Mouse (Mus musculus) ES-E14 (cell line): ENCODE measurements around the gene Rpsa. TPM values are rescaled to one million over a fixed set of nuclear protein-coding genes. Genes with fewer than 3 reads are reported as not detected.

ENCODE experiments used
- DNase-seq: peaks from one replicate; pipeline ENCODE4 v3.0.0-alpha.2; 2013; ENCODE audit warnings: low read depth, low spot score
- H3K27ac ChIP-seq: 2 replicates; pipeline ENCODE4 v1.5.1; 2012; ENCODE audit warnings: low read depth, mild to moderate bottlenecking, low read length, moderate library complexity, mixed read lengths; ENCODE audit not compliant: poor library complexity, insufficient read depth, severe bottlenecking
- H3K36me3 ChIP-seq: 2 replicates; pipeline ENCODE4 v1.6.1; 2012; ENCODE audit warnings: mild to moderate bottlenecking, low read length, moderate library complexity, mixed read lengths; ENCODE audit not compliant: control insufficient read depth, poor library complexity, insufficient read depth, severe bottlenecking
- H3K4me1 ChIP-seq, 2 experiments: fragments of 150-350 bp in 1 of 2; sonication (generic) in 1 of 2; 2 replicates each; pipeline ENCODE4 v1.6.1; 2012; ENCODE audit warnings: low read length in 2 of 2, mild to moderate bottlenecking in 1 of 2, mixed read lengths in 1 of 2; ENCODE audit not compliant: control insufficient read depth in 2 of 2, insufficient read depth in 2 of 2, poor library complexity in 1 of 2
- H3K4me3 ChIP-seq, 2 experiments: fragments of 150-350 bp in 1 of 2; sonication (generic) in 1 of 2; 2 replicates each; pipeline ENCODE4 v1.5.1; 2012; ENCODE audit warnings: low read length in 2 of 2, low read depth in 1 of 2, mild to moderate bottlenecking in 1 of 2, mixed read lengths in 1 of 2; ENCODE audit not compliant: insufficient read depth in 1 of 2, poor library complexity in 1 of 2, severe bottlenecking in 1 of 2
- H3K9ac ChIP-seq: 2 replicates; pipeline ENCODE4 v1.6.1; 2012; ENCODE audit warnings: low read depth, mild to moderate bottlenecking, low read length, mixed read lengths; ENCODE audit not compliant: poor library complexity, insufficient read depth, severe bottlenecking
- H3K9me3 ChIP-seq: fragments of 150-350 bp; sonication (generic); 2 replicates; pipeline ENCODE4 v1.6.1; 2012; ENCODE audit warnings: low read depth, mild to moderate bottlenecking, low read length; ENCODE audit not compliant: control insufficient read depth, insufficient read depth
- CHD2 ChIP-seq: IDR thresholded peaks from 2 replicates; pipeline ENCODE4 v1.6.1; 2014; ENCODE audit warnings: mild to moderate bottlenecking, low read depth, low read length, inconsistent platforms
- HCFC1 ChIP-seq: IDR thresholded peaks from 2 replicates; pipeline ENCODE4 v1.6.1; 2012; ENCODE audit warnings: low read length, inconsistent platforms, borderline replicate concordance; ENCODE audit not compliant: insufficient read depth
- MAFK ChIP-seq: IDR thresholded peaks from 2 replicates; pipeline ENCODE4 v1.6.1; 2014; ENCODE audit warnings: mild to moderate bottlenecking, low read depth, low read length, inconsistent platforms; ENCODE audit not compliant: insufficient read depth
- ZC3H11A ChIP-seq: IDR thresholded peaks from 2 replicates; pipeline ENCODE4 v1.6.1; 2012; ENCODE audit warnings: low read depth, mild to moderate bottlenecking, inconsistent platforms, low read length, borderline replicate concordance
- ZNF384 ChIP-seq: IDR thresholded peaks from 2 replicates; pipeline ENCODE4 v1.6.1; 2012; ENCODE audit warnings: low read depth, low read length, inconsistent platforms
- in situ Hi-C, 2 experiments: fragments of 600-800 bp; cut with MboI; formaldehyde crosslinking; loops; one replicate each; pipeline ENCODE4 v1.15.1; 2025; ENCODE audit warnings: low sequenced_read_pairs in 2 of 2, inconsistent platforms in 1 of 2; ENCODE audit not compliant: unreplicated experiment in 2 of 2
- total RNA-seq: library from RNA; depleted of rRNA; stranded (reverse); fragments of 300-350 nt; gene quantifications from 2 replicates; pipeline ENCODE4 v1.2.3, GENCODE M21; 2012

Rpsa gene
- total RNA-seq, 1 experiment = 2,665 TPM

DNA sequence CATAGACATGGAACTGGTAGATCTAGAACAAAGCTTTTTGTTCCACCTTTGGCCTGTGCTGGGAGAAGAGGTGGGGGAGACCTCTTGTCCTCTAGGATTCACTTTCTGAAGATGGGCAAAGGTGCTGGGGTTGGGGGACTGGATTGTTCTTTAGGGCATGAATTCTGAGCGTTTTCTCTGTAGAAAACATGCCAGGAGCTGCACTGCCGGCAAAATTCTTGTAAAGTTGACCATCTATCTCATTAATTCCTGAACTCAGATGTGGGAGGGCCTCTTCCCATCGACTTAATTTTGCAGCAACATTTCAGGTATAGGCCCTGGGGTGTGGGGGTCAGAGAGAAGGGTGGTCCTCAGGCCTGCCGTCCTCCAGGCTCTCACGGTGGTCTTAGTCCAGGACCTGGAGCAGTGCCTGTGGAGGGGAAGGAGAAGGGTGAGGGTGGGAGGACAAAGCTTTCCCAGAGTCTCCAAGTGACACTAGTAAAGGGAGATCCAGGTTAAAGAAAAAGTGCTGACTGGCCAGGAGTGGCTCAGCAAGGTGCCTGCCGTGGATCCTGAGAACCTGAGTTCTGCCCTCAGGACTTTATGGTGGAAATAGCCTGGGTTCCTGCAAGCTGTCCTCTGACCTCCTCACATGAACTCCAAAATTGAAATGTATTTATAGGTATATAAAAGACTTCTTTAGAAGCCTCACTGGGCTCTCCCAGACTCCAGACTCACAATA, 6.4 kb downstream of the Rpsa start:
- DNase-seq = no peak
- in situ Hi-C loops = no loop called here
- no peaks in the 10 kb centered on the region for H3K9me3 ChIP-seq
- peaks cover 0 to 7% of the 10 kb centered on the region in 2 experiments; a peak in 1 of 4 replicates for H3K4me1 ChIP-seq
- peaks cover 34% of the 10 kb centered on the region for H3K36me3 ChIP-seq
- TF ChIP-seq HCFC1 (no peak), CHD2 (0 out of 2 replicates have a peak, but pooled peaks have one; percentile 4), MAFK (peak; percentile 93), ZNF384 (no peak), ZC3H11A (no peak)
- H3K27ac ChIP-seq = no peak overlapping the region
- no peak overlapping the region for H3K4me3 ChIP-seq
- H3K9ac ChIP-seq = no peak overlapping the region

- no peak overlapping the region for H3K9ac ChIP-seq
- peak overlapping the region in 1 of 2 experiments; percentile 17; a peak in 1 of 4 replicates for H3K4me3 ChIP-seq
- no peak for DNase-seq
- no peak overlapping the region for H3K27ac ChIP-seq
- in situ Hi-C loops = loop anchor here in 1 of 2 experiments (5.0 kb wide), 1 partner anchor 38 kb away; no protein-coding TSS in a partner anchor
- TF ChIP-seq HCFC1 = no peak
- TF ChIP-seq ZC3H11A = no peak
- no peak for TF ChIP-seq MAFK
- TF ChIP-seq CHD2 = no peak
- TF ChIP-seq ZNF384 = no peak
- H3K36me3 ChIP-seq = peaks cover 26% of the 10 kb centered on the region
- H3K4me1 ChIP-seq = peaks cover 0 to 7% of the 10 kb centered on the region in 2 experiments; a peak in 1 of 4 replicates
- no peaks in the 10 kb centered on the region for H3K9me3 ChIP-seq
Measured at GRCm38 (mm10) chr9:120134529-120135160, 7.2 kb downstream of the Rpsa start.

DNA sequence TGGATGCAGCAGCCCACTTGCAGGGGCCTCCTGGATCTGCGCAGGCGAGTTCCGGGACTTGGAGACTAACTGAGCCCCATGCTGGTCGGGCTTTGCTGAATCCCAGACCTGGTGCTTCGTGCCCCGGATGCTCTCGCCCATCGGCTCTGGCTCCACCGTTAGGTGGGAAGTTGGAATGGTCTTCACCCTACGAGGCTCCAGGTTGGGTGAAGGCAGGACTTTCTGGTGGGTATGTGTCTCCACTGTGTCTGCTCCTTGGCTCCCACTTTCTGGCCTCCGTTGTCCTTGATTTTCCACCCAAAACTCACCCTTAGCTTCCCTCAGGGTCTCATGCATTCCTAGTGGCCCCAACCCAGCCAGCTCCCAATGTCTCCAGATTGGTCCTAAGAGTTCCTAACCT, 8.0 kb downstream of the Rpsa start:
- no peak overlapping the region for H3K4me3 ChIP-seq
- in situ Hi-C loops = loop anchor here in 1 of 2 experiments (5.0 kb wide), 1 partner anchor 37 kb away; no protein-coding TSS in a partner anchor
- TF ChIP-seq MAFK = no peak
- no peak for TF ChIP-seq ZNF384
- TF ChIP-seq ZC3H11A = no peak
- TF ChIP-seq HCFC1 = no peak
- TF ChIP-seq CHD2 = no peak
- H3K9ac ChIP-seq = no peak overlapping the region
- H3K4me1 ChIP-seq = peaks cover 0 to 6% of the 10 kb centered on the region in 2 experiments; a peak in 1 of 4 replicates
- H3K36me3 ChIP-seq = peaks cover 18% of the 10 kb centered on the region
- H3K27ac ChIP-seq = no peak overlapping the region
- no peak for DNase-seq
- H3K9me3 ChIP-seq = no peaks in the 10 kb centered on the region

- no peak for DNase-seq
- Histone ChIP-seq H3K9ac (no peak overlapping the region), H3K9me3 (no peaks in the 10 kb centered on the region), H3K27ac (no peak overlapping the region), H3K4me1 (no peaks in the 10 kb centered on the region), H3K36me3 (no peaks in the 10 kb centered on the region), H3K4me3 (no peak overlapping the region)
- in situ Hi-C loops = no loop called here
- no peak for TF ChIP-seq CHD2
- TF ChIP-seq ZC3H11A = peak; percentile 99
Measured at GRCm38 (mm10) chr9:120140652-120141051, 13.2 kb downstream of the Rpsa start.
